Mouse (Mus musculus): ENCODE measurements at regions not wholly inside any gene's neighbourhood (a gene's known extent, or its start where the extent isn't known, plus 50 kb on each side); places are given as distances from the start of the nearest gene placed in this dataset.

DNA sequence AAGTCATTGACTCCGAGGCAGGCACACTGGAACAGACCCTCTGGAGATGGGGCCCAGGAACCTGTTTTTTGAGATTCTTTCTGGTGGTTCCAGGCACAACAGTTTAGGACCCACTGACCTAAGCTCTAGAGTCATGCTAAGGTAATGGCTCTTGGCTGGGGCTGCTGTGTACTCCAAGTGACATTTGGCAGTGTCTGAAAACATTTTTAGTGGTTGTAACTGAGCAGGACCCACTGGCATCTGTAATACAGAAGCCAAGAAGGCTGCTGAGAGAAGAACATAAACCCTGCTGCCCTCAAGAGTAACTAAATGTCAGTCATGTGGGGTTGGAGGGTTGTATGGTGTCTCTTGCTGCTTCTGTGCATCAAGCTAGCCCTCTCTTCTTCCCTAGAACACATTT is 73.1 kb upstream of the Gadd45a start:
- TF ChIP-seq CTCF (IDR thresholded peaks at IDR 0.05), result no peak
- no peak overlapping the region for H3K4me3 ChIP-seq
- H3K27ac ChIP-seq, result no peak overlapping the region
- DNase-seq (ENCODE audit: extremely low spot score in 1 of 2, low spot score in 2 of 2), result no peak
- intact Hi-C loops (cut with DNase I), result no loop called here

DNA sequence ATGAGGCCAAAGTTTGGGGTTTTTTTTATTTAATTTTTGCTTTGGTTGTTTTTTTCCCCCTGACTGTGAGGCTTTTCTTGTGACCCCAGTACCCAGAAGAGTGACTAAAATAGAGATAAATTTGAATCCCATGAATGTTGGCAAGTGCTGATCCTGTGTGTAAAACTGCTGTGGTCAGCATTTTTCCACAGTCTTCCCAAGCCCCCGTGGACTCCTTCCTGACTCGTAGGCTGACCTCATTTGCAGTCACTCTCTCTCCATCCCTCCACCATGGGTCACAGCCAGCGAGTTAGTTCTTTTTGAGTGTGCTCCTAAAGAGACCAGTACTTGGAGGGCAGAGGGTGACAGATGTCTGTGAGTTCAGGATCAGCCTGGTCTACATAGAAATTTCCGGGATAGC is 72.5 kb upstream of the Gadd45a start:
- no peak for DNase-seq (ENCODE audit: extremely low spot score in 1 of 2, low spot score in 2 of 2)
- TF ChIP-seq CTCF (IDR thresholded peaks at IDR 0.05), result no peak
- Histone ChIP-seq H3K27ac (no peak overlapping the region), H3K4me3 (no peak overlapping the region)
- intact Hi-C loops (cut with DNase I), result no loop called here

DNA sequence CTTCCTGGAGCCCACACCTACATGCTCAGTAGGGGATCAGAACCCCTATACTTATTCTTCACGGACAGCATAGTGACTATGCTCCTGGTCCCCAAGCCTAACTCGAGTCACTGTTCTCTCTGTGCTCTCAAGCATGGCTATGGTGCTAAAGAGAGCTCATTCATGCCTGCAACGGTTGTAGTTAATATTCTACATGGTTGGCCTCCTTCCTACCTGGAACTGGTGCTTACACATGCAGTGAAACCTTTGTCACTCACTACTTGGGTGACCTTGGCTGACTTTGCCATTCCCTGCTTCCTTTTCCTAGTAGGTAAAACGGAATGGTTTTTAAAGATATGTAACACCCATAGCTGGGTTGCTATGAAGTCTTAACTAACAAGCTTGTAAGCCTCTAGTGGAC is 70.3 kb upstream of the Gadd45a start:
- Histone ChIP-seq H3K27ac (no peak overlapping the region), H3K4me3 (no peak overlapping the region)
- intact Hi-C loops (cut with DNase I), result no loop called here
- TF ChIP-seq CTCF (IDR thresholded peaks at IDR 0.05), result no peak
- no peak for DNase-seq (ENCODE audit: extremely low spot score in 1 of 2, low spot score in 2 of 2)

DNA sequence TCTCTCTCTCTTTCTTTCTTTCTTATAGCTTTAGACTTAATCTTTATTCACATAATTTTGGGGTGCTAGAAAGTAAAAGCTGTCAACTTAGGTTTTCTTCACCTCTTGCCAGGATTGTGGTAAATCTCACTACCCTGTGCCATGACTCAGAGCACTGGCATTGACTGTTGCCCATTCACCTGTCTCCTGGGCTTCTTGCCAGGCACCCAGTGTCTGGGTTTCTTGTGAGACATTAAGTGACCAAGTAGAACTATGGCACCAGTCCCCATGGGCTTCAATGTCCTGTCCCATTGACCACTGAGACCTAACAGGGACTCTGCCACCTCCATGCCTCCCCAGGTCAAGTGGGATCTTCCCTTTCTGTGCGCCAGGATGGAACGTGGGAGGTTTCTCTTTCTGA is 69.2 kb upstream of the Gadd45a start:
- Histone ChIP-seq H3K4me3 (no peak overlapping the region), H3K27ac (no peak overlapping the region)
- no peak for TF ChIP-seq CTCF (IDR thresholded peaks at IDR 0.05)
- no peak for DNase-seq (ENCODE audit: extremely low spot score in 1 of 2, low spot score in 2 of 2)
- intact Hi-C loops (cut with DNase I), result no loop called here

GRCm38 (mm10) chr6:67105386-67105785 is 68.1 kb upstream of the Gadd45a start:
- no peak overlapping the region for H3K4me3 ChIP-seq
- TF ChIP-seq CTCF (IDR thresholded peaks at IDR 0.05), result no peak
- intact Hi-C loops (cut with DNase I), result no loop called here
- no peak for DNase-seq (ENCODE audit: extremely low spot score in 1 of 2, low spot score in 2 of 2)
- no peak overlapping the region for H3K27ac ChIP-seq

- Histone ChIP-seq H3K4me3 (no peak overlapping the region), H3K27ac (peak overlapping the region; percentile 49; the same call in 1 of the 2 replicates)
- no peak for DNase-seq (ENCODE audit: extremely low spot score in 1 of 2, low spot score in 2 of 2)
- TF ChIP-seq CTCF (IDR thresholded peaks at IDR 0.05), result no peak
- intact Hi-C loops (cut with DNase I), result loop anchor here (5.0 kb wide), 1 partner anchor 67 kb away; the partner anchor contains the start of gene Gadd45a
Observed at GRCm38 (mm10) chr6:67104205-67104604, 66.9 kb upstream of the Gadd45a start.

DNA sequence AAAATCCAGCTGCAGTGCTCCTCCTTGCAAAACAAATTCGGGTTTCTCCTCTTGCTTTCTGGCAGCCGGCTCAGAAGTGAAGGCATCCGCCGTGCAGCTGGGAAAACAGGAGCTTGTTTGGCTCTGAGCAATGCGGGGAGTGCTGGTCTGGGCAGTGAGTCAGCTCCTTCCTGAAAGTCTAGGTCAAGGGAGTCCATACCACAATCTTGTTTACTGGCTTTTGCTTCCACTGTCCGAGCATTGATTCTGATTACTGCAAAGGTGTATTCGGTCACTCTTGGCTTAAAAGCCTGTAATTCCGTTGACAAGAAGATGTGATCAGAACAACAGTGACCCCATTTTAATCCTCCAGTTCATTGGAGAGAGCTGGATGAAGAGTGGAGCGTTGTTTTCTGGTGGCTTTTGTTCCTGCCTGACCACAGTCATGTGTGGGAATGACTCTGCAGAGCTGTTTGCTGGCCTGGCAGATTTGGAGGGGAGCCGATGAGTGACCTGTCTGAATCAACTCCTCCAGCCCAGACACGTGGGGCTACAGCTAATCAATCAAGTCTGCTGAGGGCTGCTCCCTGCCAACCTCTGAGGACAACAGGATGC is 65.4 kb upstream of the Gadd45a start:
- intact Hi-C loops (cut with DNase I), result loop anchor here (5.0 kb wide), 1 partner anchor 65 kb away; the partner anchor contains the start of gene Gadd45a
- TF ChIP-seq CTCF (IDR thresholded peaks at IDR 0.05), result no peak
- peak overlapping the region; percentile 68 for H3K27ac ChIP-seq
- peak; percentile 41 to 43 for DNase-seq (ENCODE audit: extremely low spot score in 1 of 2, low spot score in 2 of 2)
- H3K4me3 ChIP-seq, result no peak overlapping the region

DNA sequence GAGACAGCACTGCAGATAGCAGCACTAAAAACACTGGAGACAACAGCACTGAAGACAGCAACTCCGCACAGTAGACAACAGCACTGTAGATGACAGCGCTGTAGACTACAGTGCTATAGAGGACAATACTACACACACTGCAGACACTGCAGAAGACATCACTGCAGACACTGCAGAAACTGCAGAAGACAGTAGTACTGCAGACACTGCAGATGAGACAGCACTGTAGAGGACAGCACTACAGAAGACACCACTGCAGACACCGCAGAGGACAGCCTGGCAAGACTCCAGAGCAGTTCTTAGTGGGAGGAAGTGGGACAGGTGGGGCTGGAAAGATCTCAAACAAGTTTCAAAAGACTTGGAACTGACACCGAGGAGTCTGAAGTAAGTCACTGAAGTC is 64.8 kb upstream of the Gadd45a start:
- DNase-seq (ENCODE audit: extremely low spot score in 1 of 2, low spot score in 2 of 2), result peak in 1 of 2 experiments; percentile 20
- no peak for TF ChIP-seq CTCF (IDR thresholded peaks at IDR 0.05)
- Histone ChIP-seq H3K27ac (peak overlapping the region; percentile 68), H3K4me3 (no peak overlapping the region)
- intact Hi-C loops (cut with DNase I), result loop anchor here (5.0 kb wide), 1 partner anchor 65 kb away; the partner anchor contains the start of gene Gadd45a

DNA sequence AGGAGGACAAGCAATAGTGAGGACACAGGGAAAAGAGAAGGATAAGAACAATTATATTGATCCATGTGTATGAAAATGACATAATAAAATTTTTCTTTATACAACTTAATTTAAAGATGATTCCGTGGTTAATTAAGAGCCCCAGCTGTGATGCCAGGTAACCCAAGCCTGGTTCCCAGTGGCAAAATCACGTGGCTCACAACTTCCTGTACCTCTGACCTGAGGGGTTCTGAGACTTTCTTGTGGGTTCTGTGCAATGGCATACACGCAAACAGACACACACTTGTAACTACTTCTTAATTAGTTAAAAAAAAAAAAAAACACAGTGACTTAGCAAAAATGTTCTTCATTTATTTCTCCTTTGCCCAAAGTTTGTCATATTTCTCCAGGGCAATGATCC is 57.2 kb upstream of the Gadd45a start:
- H3K27ac ChIP-seq, result no peak overlapping the region
- no peak overlapping the region for H3K4me3 ChIP-seq
- no peak for DNase-seq (ENCODE audit: extremely low spot score in 1 of 2, low spot score in 2 of 2)
- TF ChIP-seq CTCF (IDR thresholded peaks at IDR 0.05), result no peak
- intact Hi-C loops (cut with DNase I), result loop anchor here (5.0 kb wide), 1 partner anchor 38 kb away; no protein-coding TSS in a partner anchor

- no peak for DNase-seq (ENCODE audit: extremely low spot score in 1 of 2, low spot score in 2 of 2)
- intact Hi-C loops (cut with DNase I), result loop anchor here (5.0 kb wide), 1 partner anchor 39 kb away; no protein-coding TSS in a partner anchor
- Histone ChIP-seq H3K4me3 (no peak overlapping the region), H3K27ac (no peak overlapping the region)
- no peak for TF ChIP-seq CTCF (IDR thresholded peaks at IDR 0.05)
Observed at GRCm38 (mm10) chr6:67093128-67093527, 55.9 kb upstream of the Gadd45a start.

- Histone ChIP-seq H3K27ac (no peak overlapping the region), H3K4me3 (no peak overlapping the region)
- no peak for TF ChIP-seq CTCF (IDR thresholded peaks at IDR 0.05)
- DNase-seq (ENCODE audit: extremely low spot score in 1 of 2, low spot score in 2 of 2), result no peak
- intact Hi-C loops (cut with DNase I), result loop anchor here (5.0 kb wide), 1 partner anchor 42 kb away; no protein-coding TSS in a partner anchor
Observed at GRCm38 (mm10) chr6:67090150-67090549, 52.9 kb upstream of the Gadd45a start.

GRCm38 (mm10) chr6:67089530-67090140 is 52.4 kb upstream of the Gadd45a start:
- no peak overlapping the region for H3K27ac ChIP-seq
- DNase-seq (ENCODE audit: extremely low spot score in 1 of 2, low spot score in 2 of 2), result no peak
- no peak for TF ChIP-seq CTCF (IDR thresholded peaks at IDR 0.05)
- intact Hi-C loops (cut with DNase I), result loop anchor here (5.0 kb wide), 1 partner anchor 43 kb away; no protein-coding TSS in a partner anchor
- no peak overlapping the region for H3K4me3 ChIP-seq

Data from left cerebral cortex, adult 2 months (tissue).